Mouse (Mus musculus) liver, adult 2 months (tissue): ENCODE measurements around the gene H13. TPM values are rescaled to one million over a fixed set of nuclear protein-coding genes. Genes with fewer than 3 reads are reported as not detected.

Experiments
- DNase-seq: peaks from one replicate; pipeline ENCODE4 v3.0.0-alpha.2; 2011; ENCODE audit warnings: low read depth, low spot score; ENCODE audit errors: extremely low read depth
- H3K27ac ChIP-seq: fragments of 200-500 bp; replicated peaks from 2 replicates; pipeline ENCODE4 v1.5.1; 2012; ENCODE audit warnings: low read depth, mild to moderate bottlenecking, control low read depth, inconsistent platforms, low read length; ENCODE audit not compliant: insufficient read depth
- H3K27me3 ChIP-seq: fragments of 200-500 bp; 2 replicates; pipeline ENCODE4 v1.6.1; 2012; ENCODE audit warnings: mild to moderate bottlenecking, moderate library complexity, low read length, inconsistent platforms; ENCODE audit not compliant: control insufficient read depth, insufficient read depth
- H3K36me3 ChIP-seq: fragments of 200-500 bp; 2 replicates; pipeline ENCODE4 v1.6.1; 2012; ENCODE audit warnings: low read length, inconsistent platforms; ENCODE audit not compliant: control insufficient read depth, insufficient read depth
- H3K4me1 ChIP-seq: fragments of 200-500 bp; 2 replicates; pipeline ENCODE4 v1.6.1; 2011; ENCODE audit warnings: low read length; ENCODE audit not compliant: control insufficient read depth, insufficient read depth
- H3K4me3 ChIP-seq: fragments of 200-500 bp; 2 replicates; pipeline ENCODE4 v1.5.1; 2011; ENCODE audit warnings: low read depth, mild to moderate bottlenecking, control low read depth, low read length, moderate library complexity; ENCODE audit not compliant: insufficient read depth
- H3K79me2 ChIP-seq: fragments of 200-500 bp; 2 replicates; pipeline ENCODE4 v1.6.1; 2012; ENCODE audit warnings: inconsistent platforms, mild to moderate bottlenecking, low read length, moderate library complexity; ENCODE audit not compliant: control insufficient read depth, insufficient read depth
- H3K9ac ChIP-seq: fragments of 200-500 bp; 2 replicates; pipeline ENCODE4 v1.6.1; 2012; ENCODE audit warnings: low read depth, mild to moderate bottlenecking, control low read depth, inconsistent platforms, low read length
- CTCF ChIP-seq: fragments of 200-500 bp; IDR thresholded peaks from 2 replicates; pipeline ENCODE4 v1.5.1; 2011; ENCODE audit warnings: low read depth, low read length, control low read depth
- POLR2A ChIP-seq: fragments of 200-500 bp; IDR thresholded peaks from 2 replicates; pipeline ENCODE4 v1.6.1; 2011; ENCODE audit warnings: low read length, control low read depth; ENCODE audit not compliant: insufficient read depth; ENCODE audit errors: extremely low read depth
- WGBS: fragments of 180-500 bp; shearing (Covaris S2); methylation state at CpG from one replicate; pipeline ENCODE4 v1.1.7; 2018; 5-methylcytosine and 5-hydroxymethylcytosine counted together
- polyA plus RNA-seq: library from polyadenylated mRNA; depleted of rRNA; stranded (reverse); fragments of >200 nt; gene quantifications from 2 replicates; pipeline ENCODE4 v1.2.3, GENCODE M21; 2012
- total RNA-seq: library from RNA; depleted of rRNA; stranded (reverse); fragments of >200 nt; gene quantifications from 2 replicates; pipeline ENCODE4 v1.2.3, GENCODE M21; 2014

H13 gene
- total and polyA plus RNA-seq, 2 experiments = 65.5 to 148 TPM

DNA sequence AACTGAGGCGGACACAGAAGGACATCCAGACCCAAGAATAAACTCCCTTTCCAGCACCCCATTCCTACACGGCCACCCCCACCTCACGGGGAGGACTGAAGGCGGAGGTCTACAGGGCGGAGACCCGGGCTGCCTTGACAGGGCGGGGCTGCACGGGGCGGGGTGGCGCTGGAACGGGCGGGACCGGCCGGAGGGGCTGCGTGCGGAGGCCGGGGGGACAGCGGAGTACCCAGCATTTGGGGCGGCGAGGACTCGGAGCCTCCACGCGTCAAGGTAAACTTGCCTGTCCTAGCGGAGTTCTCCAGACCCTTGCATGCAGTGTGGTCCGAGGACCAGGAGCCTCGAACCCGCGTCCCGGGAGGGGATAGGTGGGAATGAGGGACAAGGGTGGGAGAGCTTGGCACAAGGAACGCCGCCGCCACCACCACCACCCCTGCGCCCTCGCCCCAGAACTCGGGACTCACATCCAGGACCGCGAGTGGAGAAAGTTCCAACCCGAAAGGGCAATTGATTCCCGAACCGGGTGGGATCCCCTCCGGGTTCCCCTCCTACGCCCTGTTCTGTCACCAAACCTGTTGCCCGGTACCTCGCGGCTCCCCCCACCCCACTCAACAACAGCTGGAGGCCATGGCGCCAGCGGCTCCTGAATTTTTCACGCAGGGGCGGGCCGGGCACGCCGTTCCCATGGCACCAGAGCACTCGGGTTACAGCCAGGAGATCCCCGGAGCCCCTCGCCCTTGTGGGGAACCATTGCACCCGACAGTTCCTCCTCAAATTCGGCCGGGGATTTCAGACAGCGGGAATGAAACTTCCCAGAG lies 42.3 kb upstream of the H13 start, which contains the start of gene Rem1:
Gene Rem1 (plus strand): TSS at position 178 of the 818 bp plus-strand sequence.
- Histone ChIP-seq H3K27ac (no peak within 1 kb of the TSS), H3K36me3 (no peaks in the 10 kb centered on the region), H3K9ac (peak within 1 kb of the TSS; percentile 44), H3K4me1 (peaks cover 4% of the 10 kb centered on the region), H3K4me3 (peak within 1 kb of the TSS; percentile 52), H3K27me3 (no peaks in the 10 kb centered on the region), H3K79me2 (no peaks in the 10 kb centered on the region)
- no peak for TF ChIP-seq POLR2A
- TF ChIP-seq CTCF = no peak
- DNase-seq = no peak
- 6% methylated on average over 59 of the region's 59 CpGs for WGBS

DNA sequence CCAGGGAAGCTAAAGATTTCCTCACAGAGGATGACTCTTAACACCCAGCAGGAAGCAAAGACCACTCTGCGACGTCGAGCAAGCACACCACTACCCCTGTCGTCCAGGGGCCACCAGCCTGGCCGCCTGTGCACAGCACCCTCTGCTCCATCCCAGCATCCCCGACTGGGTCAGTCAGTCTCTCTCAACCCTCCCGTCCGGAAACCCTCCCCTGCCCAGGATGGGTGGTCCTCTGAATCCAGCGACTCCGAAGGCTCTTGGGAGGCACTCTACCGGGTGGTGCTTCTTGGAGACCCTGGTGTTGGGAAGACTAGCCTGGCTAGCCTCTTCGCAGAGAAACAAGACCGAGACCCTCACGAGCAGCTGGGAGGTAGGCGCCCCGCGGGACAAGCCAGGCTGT lies 41.2 kb upstream of the H13 start:
- no peak overlapping the region for H3K9ac ChIP-seq
- 63% methylated on average over 17 of the region's 17 CpGs for WGBS
- H3K27me3 ChIP-seq = no peaks in the 10 kb centered on the region

DNA sequence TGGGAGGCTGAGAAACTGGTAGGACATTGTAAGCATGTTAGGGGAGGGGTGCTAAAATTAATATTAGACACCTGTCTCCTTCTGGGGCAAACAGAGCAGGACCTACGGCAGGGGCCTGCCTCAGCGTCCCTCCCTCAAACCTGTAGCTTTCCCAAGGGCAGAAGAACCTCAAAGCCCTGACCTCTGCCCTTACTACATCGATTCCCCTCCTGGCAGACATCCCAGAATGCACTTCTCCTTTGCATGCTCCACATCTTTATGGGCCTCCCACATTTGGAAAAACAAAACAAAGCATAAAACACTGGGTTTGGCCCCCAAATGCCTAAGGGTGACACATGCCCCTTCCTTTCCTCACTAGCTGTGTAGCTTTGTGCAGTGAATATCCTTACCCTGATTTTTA lies 40.0 kb upstream of the H13 start:
- no peaks in the 10 kb centered on the region for H3K79me2 ChIP-seq
- H3K4me1 ChIP-seq = peaks cover 4% of the 10 kb centered on the region
- H3K27ac ChIP-seq = no peak overlapping the region
- 0 out of 2 replicates have a peak, but pooled peaks cover 2% of the 10 kb centered on the region for H3K27me3 ChIP-seq
- no peak for TF ChIP-seq POLR2A
- no peak for TF ChIP-seq CTCF
- H3K9ac ChIP-seq = no peak overlapping the region
- H3K4me3 ChIP-seq = no peak overlapping the region
- WGBS = 14% methylated on average over 3 of the region's 3 CpGs
- H3K36me3 ChIP-seq = no peaks in the 10 kb centered on the region
- DNase-seq = peak; percentile 52

More for the DNA sequence above, 41.2 kb upstream of the H13 start:
- no peak for DNase-seq
- TF ChIP-seq CTCF (no peak), POLR2A (no peak)
- Histone ChIP-seq H3K36me3 (no peaks in the 10 kb centered on the region), H3K4me3 (peak overlapping the region; percentile 18; the same call in 1 of the 2 replicates), H3K79me2 (no peaks in the 10 kb centered on the region), H3K4me1 (peaks cover 4% of the 10 kb centered on the region), H3K27ac (no peak overlapping the region)

DNA sequence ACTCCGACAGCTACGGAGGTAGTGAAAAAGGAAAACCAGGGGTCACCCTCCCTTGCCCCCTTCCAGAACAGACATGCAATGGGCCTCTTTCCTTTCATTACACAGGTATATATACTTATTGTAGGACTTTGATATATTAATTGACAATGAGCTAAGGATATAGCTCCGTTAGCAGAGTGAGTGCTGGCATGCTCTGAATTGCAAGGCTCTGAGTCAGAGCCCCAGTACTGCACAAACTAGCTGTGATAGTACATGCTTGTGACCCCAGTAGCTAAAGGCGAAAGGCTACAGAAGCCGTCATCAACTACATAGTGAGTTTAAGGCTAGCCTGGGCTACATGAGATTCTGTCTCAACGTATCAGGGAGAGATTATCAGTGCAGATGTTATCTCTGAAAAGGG lies 39.4 kb upstream of the H13 start:
- Histone ChIP-seq H3K27me3 (0 out of 2 replicates have a peak, but pooled peaks cover 2% of the 10 kb centered on the region), H3K79me2 (no peaks in the 10 kb centered on the region), H3K4me3 (no peak overlapping the region), H3K36me3 (no peaks in the 10 kb centered on the region), H3K9ac (no peak overlapping the region), H3K4me1 (peaks cover 4% of the 10 kb centered on the region), H3K27ac (no peak overlapping the region)
- WGBS = 84% methylated on average over 6 of the region's 6 CpGs
- TF ChIP-seq POLR2A (no peak), CTCF (no peak)
- DNase-seq = no peak

DNA sequence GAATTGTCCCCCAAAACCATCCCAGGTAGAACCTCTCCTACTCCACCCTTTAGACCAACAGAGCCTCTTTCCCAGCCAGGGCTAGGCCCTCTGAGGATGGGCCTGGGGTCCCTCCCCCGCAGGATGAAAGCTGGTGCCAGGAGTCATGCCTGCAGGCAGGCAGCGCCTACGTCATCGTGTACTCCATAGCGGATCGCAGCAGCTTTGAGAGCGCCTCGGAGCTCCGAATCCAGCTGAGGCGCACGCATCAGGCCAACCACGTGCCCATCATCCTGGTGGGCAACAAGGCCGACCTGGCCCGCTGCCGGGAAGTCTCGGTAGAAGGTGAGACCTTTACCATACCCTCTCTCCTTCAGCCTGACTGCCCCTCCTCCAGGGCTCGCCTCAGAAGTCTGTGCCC lies 35.9 kb upstream of the H13 start:
- H3K9ac ChIP-seq = no peak overlapping the region

DNA sequence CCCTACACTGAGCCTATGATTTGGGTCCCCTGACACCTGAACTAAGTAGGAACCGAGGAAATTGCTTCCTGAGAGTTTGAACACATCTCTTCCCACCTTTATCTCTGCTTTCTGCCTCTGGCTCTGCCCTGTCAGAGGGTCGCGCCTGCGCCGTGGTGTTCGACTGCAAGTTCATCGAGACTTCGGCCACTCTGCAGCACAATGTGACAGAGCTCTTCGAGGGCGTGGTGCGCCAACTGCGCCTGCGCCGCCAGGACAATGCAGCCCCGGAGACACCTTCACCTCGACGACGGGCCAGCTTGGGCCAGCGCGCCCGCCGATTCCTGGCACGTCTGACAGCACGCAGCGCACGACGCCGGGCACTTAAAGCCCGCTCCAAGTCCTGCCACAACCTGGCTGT lies 35.0 kb upstream of the H13 start:
- Histone ChIP-seq H3K27me3 (0 out of 2 replicates have a peak, but pooled peaks cover 2% of the 10 kb centered on the region), H3K79me2 (no peaks in the 10 kb centered on the region), H3K27ac (no peak overlapping the region), H3K4me3 (no peak overlapping the region), H3K36me3 (no peaks in the 10 kb centered on the region), H3K9ac (no peak overlapping the region), H3K4me1 (peaks cover 1% of the 10 kb centered on the region)
- 75% methylated on average over 29 of the region's 29 CpGs for WGBS
- TF ChIP-seq CTCF (no peak), POLR2A (no peak)
- no peak for DNase-seq

More for the DNA sequence above, 35.9 kb upstream of the H13 start:
- no peak overlapping the region for H3K4me3 ChIP-seq
- no peaks in the 10 kb centered on the region for H3K36me3 ChIP-seq
- 40% methylated on average over 17 of the region's 17 CpGs for WGBS
- DNase-seq = no peak
- TF ChIP-seq POLR2A (no peak), CTCF (no peak)
- peaks cover 4% of the 10 kb centered on the region for H3K4me1 ChIP-seq
- H3K79me2 ChIP-seq = no peaks in the 10 kb centered on the region
- no peak overlapping the region for H3K27ac ChIP-seq
- 0 out of 2 replicates have a peak, but pooled peaks cover 2% of the 10 kb centered on the region for H3K27me3 ChIP-seq
